Mouse (Mus musculus) right cerebral cortex, postnatal 36 days (tissue): ENCODE results near the gene 1700007K13Rik.

Experiments used
- DNase-seq, 2 experiments: peaks; one replicate each; pipeline ENCODE4 v3.0.0; 2022; ENCODE audit warnings: low spot score in 2 of 2, mixed read lengths in 1 of 2

Gene 1700007K13Rik

GRCm38 (mm10) chr2:28469461-28469860 is 3.3 kb upstream of the 1700007K13Rik start:
- no peak for DNase-seq

GRCm38 (mm10) chr2:28468486-28469225 is 2.5 kb upstream of the 1700007K13Rik start:
- no peak for DNase-seq

- peak; percentile 66 to 79 for DNase-seq
Measured at GRCm38 (mm10) chr2:28467860-28468485, 1.8 kb upstream of the 1700007K13Rik start, which contains the start of gene Mrps2. TSS of gene Mrps2 (plus strand) at chr2:28468066.

- DNase-seq = no peak
Measured at GRCm38 (mm10) chr2:28464919-28465318, 1.2 kb downstream of the 1700007K13Rik start.

GRCm38 (mm10) chr2:28463919-28464318 is 2.2 kb downstream of the 1700007K13Rik start:
- DNase-seq = peak; percentile 48 to 61

- DNase-seq = no peak
Measured at GRCm38 (mm10) chr2:28456616-28457015, 9.5 kb downstream of the 1700007K13Rik start.

- no peak for DNase-seq
Measured at GRCm38 (mm10) chr2:28453539-28453938, 12.6 kb downstream of the 1700007K13Rik start.

GRCm38 (mm10) chr2:28451663-28452062 is 14.5 kb downstream of the 1700007K13Rik start:
- no peak for DNase-seq

- no peak for DNase-seq
Measured at GRCm38 (mm10) chr2:28447315-28447670, 18.8 kb downstream of the 1700007K13Rik start.

GRCm38 (mm10) chr2:28446515-28447314 is 19.4 kb downstream of the 1700007K13Rik start, which contains the start of gene Ppp1r26:
TSS of gene Ppp1r26 (plus strand) at chr2:28446800.
- peak in 1 of 2 experiments; percentile 45 for DNase-seq

GRCm38 (mm10) chr2:28446181-28446514 is 20.0 kb downstream of the 1700007K13Rik start:
- DNase-seq = no peak

GRCm38 (mm10) chr2:28445082-28445481 is 21.1 kb downstream of the 1700007K13Rik start:
- DNase-seq = no peak

GRCm38 (mm10) chr2:28440842-28441241 is 25.3 kb downstream of the 1700007K13Rik start:
- no peak for DNase-seq

GRCm38 (mm10) chr2:28435401-28435800 is 30.7 kb downstream of the 1700007K13Rik start:
- peak in 1 of 2 experiments; percentile 62 for DNase-seq

GRCm38 (mm10) chr2:28433512-28433911 is 32.6 kb downstream of the 1700007K13Rik start:
- no peak for DNase-seq

- no peak for DNase-seq
Measured at GRCm38 (mm10) chr2:28432811-28433210, 33.3 kb downstream of the 1700007K13Rik start.

GRCm38 (mm10) chr2:28430846-28431245 is 35.3 kb downstream of the 1700007K13Rik start:
- no peak for DNase-seq

- DNase-seq = no peak
Measured at GRCm38 (mm10) chr2:28427226-28427625, 38.9 kb downstream of the 1700007K13Rik start.

GRCm38 (mm10) chr2:28423167-28423566 is 43.0 kb downstream of the 1700007K13Rik start:
- DNase-seq = no peak

- DNase-seq = peak; percentile 91 to 92
Measured at GRCm38 (mm10) chr2:28419898-28420297, 46.2 kb downstream of the 1700007K13Rik start.

GRCm38 (mm10) chr2:28418034-28418433 is 48.1 kb downstream of the 1700007K13Rik start:
- peak; percentile 85 to 86 for DNase-seq

- DNase-seq = no peak
Measured at GRCm38 (mm10) chr2:28416511-28416910, 49.6 kb downstream of the 1700007K13Rik start.
